Mouse (Mus musculus): ENCODE measurements around the gene Nxn. TPM values are rescaled to one million over a fixed set of nuclear protein-coding genes. Genes with fewer than 3 reads are reported as not detected.
A peak's percentile ranks its signal among the peaks of the same experiment; 100 is the strongest.

Gene Nxn
- polyA plus RNA-seq, 1 experiment from 2014 or later: 62.3 TPM

DNA sequence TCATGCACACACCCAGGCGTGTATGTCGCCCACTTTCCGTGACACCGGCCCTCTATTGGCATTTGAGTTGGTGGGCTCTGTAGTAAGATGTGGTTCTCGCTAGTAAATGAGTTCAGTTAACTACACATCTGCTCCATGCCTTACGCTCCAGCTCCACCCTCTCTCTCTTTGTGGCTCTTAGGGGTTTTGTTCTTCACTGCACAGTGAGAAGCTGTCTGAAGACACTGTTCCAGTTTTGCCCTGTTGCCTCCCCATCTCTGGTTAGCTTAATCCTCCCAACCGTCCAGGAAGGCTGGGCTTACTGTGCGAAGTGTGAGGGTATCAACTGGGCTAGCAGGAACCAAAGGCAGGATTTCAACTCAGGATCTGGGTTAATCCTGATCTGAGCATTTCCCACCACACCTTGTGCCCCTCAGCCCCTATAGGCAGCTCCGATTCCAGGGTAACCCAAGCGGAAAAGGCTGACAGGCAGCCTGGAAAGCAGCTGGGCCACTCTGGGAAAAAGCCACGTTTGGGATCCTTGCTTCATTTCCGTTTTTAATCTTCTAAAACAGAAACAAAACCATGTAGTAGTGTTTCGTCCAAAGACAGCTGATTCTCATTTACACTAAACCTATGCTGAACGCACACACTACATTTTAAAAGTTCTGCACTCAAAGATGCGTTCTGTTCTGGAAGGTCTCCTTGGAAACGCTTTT lies 45.9 kb downstream of the Nxn start:
- WGBS: 56% methylated on average over 16 of the region's 16 CpGs
- H3K4me1 ChIP-seq: peaks cover 99% of the 10 kb centered on the region

DNA sequence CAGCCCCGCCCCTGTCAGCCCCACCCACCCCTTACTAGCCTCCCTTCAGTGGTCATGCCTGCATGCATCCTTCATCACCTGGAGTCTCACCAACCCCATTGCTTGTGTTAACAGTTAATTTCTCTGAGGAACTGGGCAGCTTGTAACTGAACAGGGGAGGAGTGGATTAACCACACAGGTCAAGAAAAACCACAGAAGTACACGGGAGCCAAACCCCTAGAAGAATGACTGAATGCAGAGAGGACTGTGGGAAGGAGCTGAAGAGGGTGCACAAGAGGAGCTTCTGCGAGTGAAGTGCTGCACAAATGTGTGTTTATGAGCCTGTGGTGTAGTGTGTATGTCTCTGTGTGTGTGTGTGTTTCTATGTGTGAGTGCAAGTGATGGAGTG lies 47.3 kb downstream of the Nxn start:
- Histone ChIP-seq H3K4me1 (peaks cover 92% of the 10 kb centered on the region), H3K27me3 (ENCODE audit: poor library complexity, severe bottlenecking) (no peaks in the 10 kb centered on the region), H3K9me3 (no peaks in the 10 kb centered on the region), H3K36me3 (replicated peaks) (peaks cover 18% of the 10 kb centered on the region), H3K4me3 (peak overlapping the region; percentile 10; the same call in 1 of the 2 replicates), H3K27ac (peak overlapping the region; percentile 78)
- no peak for DNase-seq (ENCODE audit: extremely low spot score, low spot score)
- WGBS: 19% methylated on average over 3 of the region's 3 CpGs

More for the DNA sequence above, 45.9 kb downstream of the Nxn start:
- peaks cover 15% of the 10 kb centered on the region for H3K36me3 ChIP-seq (replicated peaks)
- H3K9me3 ChIP-seq: no peaks in the 10 kb centered on the region
- H3K27me3 ChIP-seq (ENCODE audit: poor library complexity, severe bottlenecking): no peaks in the 10 kb centered on the region
- no peak overlapping the region for H3K4me3 ChIP-seq
- DNase-seq (ENCODE audit: extremely low spot score, low spot score): no peak
- H3K27ac ChIP-seq: peak overlapping the region; percentile 78

DNA sequence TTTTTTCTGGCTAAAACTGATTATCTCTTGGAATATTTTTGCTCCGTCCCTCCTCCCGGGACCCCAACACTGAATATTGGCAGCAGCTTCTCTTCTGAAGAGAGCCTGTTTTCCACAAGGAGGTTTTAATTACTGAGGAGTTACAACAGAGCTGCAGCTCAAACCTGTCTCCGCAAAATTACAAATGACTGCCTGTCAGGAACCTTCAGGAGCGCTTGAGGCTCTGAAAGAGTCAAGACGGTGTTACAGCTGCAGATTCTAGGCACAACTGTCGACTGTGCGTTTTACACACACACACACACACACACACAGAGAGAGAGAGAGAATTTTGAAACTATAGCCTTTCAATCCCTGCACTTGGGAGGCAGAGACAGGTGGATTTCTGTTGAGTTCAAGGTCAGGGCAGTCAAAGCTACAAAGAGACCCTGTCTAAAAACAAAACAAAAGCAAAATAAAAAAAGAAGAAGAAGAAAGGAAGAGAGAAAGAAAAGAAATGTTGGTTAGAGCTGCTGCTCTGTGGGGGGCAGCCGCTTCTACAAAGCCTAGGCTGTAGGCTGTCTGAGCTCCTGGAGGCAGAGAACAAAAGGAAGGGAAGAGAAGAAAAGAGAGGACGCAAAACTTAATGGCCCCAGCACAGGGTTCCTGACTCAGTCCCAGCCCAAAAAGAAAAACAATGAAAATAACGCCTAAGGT lies 47.9 kb downstream of the Nxn start:
- H3K27ac ChIP-seq: peak overlapping the region; percentile 78
- peaks cover 86% of the 10 kb centered on the region for H3K4me1 ChIP-seq
- H3K36me3 ChIP-seq (replicated peaks): peaks cover 24% of the 10 kb centered on the region
- WGBS: 14% methylated on average over 10 of the region's 10 CpGs
- peak overlapping the region; percentile 10; the same call in 1 of the 2 replicates for H3K4me3 ChIP-seq
- DNase-seq (ENCODE audit: extremely low spot score, low spot score): no peak
- no peaks in the 10 kb centered on the region for H3K9me3 ChIP-seq
- no peaks in the 10 kb centered on the region for H3K27me3 ChIP-seq (ENCODE audit: poor library complexity, severe bottlenecking)

DNA sequence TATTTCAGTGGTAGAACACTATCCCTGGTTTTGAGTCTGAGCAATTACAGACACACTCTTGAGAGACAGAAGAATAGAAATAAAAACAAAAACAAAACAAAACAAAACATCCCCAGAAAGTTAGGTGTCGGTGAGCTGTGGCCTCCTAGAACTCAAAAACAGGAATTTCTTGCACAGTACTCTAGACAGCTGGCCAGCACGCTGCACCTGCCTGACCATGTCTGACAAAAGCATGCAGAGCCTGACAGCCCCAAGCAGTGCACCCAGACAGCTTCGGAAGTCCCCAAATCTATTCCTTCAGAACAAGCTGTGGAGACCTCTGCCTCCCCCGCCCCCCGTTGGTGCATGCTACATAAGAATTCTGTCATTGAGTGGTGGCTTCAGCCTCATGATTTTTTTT lies 49.1 kb downstream of the Nxn start:
- peaks cover 28% of the 10 kb centered on the region for H3K36me3 ChIP-seq (replicated peaks)
- H3K27ac ChIP-seq: peak overlapping the region; percentile 78; the same call in 1 of the 2 replicates
- no peaks in the 10 kb centered on the region; the same call in 1 of the 2 replicates for H3K9me3 ChIP-seq
- peaks cover 74% of the 10 kb centered on the region for H3K4me1 ChIP-seq
- no peak for DNase-seq (ENCODE audit: extremely low spot score, low spot score)
- H3K27me3 ChIP-seq (ENCODE audit: poor library complexity, severe bottlenecking): no peaks in the 10 kb centered on the region
- H3K4me3 ChIP-seq: no peak overlapping the region
- WGBS: 72% methylated on average over 5 of the region's 5 CpGs

DNA sequence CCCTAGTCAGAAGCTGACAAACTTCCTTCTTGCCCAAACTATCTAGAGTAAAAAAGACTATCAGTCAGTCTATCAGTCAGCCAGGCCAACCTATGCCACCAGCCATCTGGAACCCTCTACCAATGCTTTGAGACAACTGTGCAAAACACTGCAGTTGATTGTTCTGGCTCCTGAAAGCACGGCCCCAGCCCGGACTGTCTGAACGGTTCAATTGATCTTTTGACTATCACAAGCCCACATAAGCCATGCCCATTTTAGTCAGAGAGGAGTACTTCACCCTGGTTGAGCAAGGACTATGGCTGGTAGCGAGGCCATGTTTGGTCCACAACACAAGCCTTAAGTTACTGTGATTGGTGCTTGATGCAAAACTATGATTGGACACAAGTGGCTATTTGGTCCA lies 51.4 kb downstream of the Nxn start:
- DNase-seq (ENCODE audit: extremely low spot score, low spot score): no peak
- WGBS: 40% methylated on average over 4 of the region's 4 CpGs
- peaks cover 67% of the 10 kb centered on the region for H3K4me1 ChIP-seq

DNA sequence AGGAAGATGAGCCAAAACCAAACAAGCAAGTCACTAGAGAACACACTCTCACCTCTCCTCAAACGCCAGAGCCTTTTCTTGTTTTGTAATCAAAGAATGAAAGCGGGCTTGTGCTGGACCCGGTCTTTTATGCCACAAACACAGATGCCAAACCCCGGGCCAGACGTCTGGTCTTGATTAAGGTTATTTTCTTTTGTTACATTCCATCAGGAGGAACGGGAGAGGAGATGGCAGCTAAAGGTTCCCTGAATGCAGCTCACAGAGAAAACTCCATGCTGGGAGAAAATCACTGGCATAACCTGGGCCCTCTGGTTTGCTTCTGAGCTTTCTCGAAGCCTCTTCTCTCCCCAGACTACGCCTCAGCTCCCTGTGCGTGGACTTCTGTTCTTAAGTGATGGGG lies 55.9 kb downstream of the Nxn start:
- no peak for DNase-seq (ENCODE audit: extremely low spot score, low spot score)
- Histone ChIP-seq H3K36me3 (replicated peaks) (peaks cover 20% of the 10 kb centered on the region), H3K4me1 (peaks cover 36% of the 10 kb centered on the region), H3K4me3 (no peak overlapping the region), H3K27ac (peak overlapping the region; percentile 78), H3K9me3 (no peaks in the 10 kb centered on the region; the same call in 1 of the 2 replicates), H3K27me3 (ENCODE audit: poor library complexity, severe bottlenecking) (no peaks in the 10 kb centered on the region)
- WGBS: 51% methylated on average over 9 of the region's 9 CpGs

More for the DNA sequence above, 51.4 kb downstream of the Nxn start:
- Histone ChIP-seq H3K9me3 (no peaks in the 10 kb centered on the region; the same call in 1 of the 2 replicates), H3K4me3 (no peak overlapping the region), H3K27me3 (ENCODE audit: poor library complexity, severe bottlenecking) (no peaks in the 10 kb centered on the region), H3K27ac (0 out of 2 replicates have a peak overlapping the region, but pooled peaks have one; percentile 58), H3K36me3 (replicated peaks) (peaks cover 20% of the 10 kb centered on the region)

DNA sequence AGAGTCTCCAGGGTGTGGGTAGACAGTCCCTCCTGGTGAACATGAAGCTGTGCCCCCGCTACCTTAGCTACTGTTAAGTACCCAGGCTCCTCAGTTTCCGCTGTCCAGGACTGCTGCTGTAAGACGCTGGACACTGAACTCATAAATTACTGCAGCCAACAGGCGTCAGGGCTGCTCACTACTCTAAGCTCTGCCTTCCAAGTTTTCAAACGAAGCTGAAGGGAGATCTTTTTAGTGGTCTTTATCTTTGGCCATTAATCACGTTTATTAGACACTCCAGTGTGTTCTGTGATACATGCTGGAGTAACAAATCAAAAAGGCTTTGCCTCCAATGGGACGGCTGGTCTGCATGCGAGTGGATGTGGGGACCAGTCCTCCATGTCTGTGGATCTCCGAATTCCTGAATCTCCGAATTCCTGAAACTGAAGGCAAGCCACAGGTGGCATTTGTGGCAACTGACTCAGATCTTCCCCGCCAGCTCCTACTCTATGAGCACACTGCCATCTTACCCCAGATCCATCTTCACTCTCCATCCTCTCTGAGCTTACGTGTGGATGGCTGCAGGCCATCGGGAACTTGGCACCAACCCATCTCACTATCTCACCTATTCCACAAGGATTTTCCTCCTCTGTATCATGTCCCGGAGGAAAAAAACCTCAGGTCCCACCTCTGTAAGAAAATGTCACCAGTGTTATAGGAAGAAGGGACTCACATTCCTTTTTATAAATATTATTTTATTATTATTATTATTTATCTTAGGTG lies 56.9 kb downstream of the Nxn start:
- H3K4me3 ChIP-seq: no peak overlapping the region
- peaks cover 39% of the 10 kb centered on the region for H3K4me1 ChIP-seq
- no peaks in the 10 kb centered on the region for H3K27me3 ChIP-seq (ENCODE audit: poor library complexity, severe bottlenecking)
- no peak for DNase-seq (ENCODE audit: extremely low spot score, low spot score)
- H3K36me3 ChIP-seq (replicated peaks): peaks cover 20% of the 10 kb centered on the region
- no peaks in the 10 kb centered on the region; the same call in 1 of the 2 replicates for H3K9me3 ChIP-seq
- H3K27ac ChIP-seq: 0 out of 2 replicates have a peak overlapping the region, but pooled peaks have one; percentile 30
- WGBS: 87% methylated on average over 14 of the region's 14 CpGs

DNA sequence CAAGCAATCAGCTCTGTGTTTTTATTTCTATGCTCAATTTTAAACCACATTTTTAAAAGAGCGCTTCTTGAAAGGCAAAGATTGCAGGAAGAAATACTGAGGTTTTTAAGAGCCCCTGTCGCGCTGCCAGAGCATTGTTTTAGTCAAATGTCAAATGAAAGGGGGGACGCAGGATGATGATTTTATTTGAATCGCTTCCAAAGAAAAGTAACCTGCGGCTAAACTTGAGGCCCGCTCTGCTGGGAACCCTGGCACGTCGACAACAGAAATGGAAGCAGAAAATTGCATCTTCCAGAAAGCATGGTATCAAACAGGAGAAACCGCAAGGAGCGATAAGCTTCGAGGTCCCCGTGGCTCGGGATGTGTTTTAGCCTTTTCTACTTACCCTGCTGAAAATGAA lies 57.8 kb downstream of the Nxn start:
- H3K4me1 ChIP-seq: peaks cover 40% of the 10 kb centered on the region
- 91% methylated on average over 14 of the region's 14 CpGs for WGBS

DNA sequence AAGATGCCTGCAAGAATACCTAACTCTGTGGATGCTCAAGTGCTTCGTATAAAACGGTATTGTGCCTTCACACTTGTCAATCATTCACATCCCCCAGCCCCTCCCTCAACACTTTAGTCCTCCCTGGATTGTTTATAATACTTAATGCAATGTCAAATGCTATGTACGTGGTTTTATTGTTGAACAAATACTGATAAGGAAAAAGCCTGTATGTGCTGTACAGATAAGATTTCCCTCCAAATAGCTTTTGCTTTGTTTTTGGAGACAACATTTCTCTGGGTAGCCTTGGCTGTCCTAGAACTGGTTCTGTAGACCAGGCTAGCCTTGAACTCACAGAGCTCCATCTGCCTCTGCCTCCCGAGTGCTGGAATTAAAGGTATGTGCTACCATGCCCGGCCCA lies 59.1 kb downstream of the Nxn start:
- Histone ChIP-seq H3K27ac (no peak overlapping the region), H3K4me1 (peaks cover 52% of the 10 kb centered on the region), H3K9me3 (no peaks in the 10 kb centered on the region), H3K4me3 (no peak overlapping the region), H3K36me3 (replicated peaks) (0 out of 2 replicates have a peak, but pooled peaks cover 1% of the 10 kb centered on the region), H3K27me3 (ENCODE audit: poor library complexity, severe bottlenecking) (no peaks in the 10 kb centered on the region)
- 85% methylated on average over 5 of the region's 5 CpGs for WGBS
- DNase-seq (ENCODE audit: extremely low spot score, low spot score): no peak

More for the DNA sequence above, 57.8 kb downstream of the Nxn start:
- Histone ChIP-seq H3K4me3 (no peak overlapping the region), H3K27ac (peak overlapping the region; percentile 22; the same call in 1 of the 2 replicates), H3K36me3 (replicated peaks) (peaks cover 12% of the 10 kb centered on the region), H3K27me3 (ENCODE audit: poor library complexity, severe bottlenecking) (no peaks in the 10 kb centered on the region), H3K9me3 (no peaks in the 10 kb centered on the region; the same call in 1 of the 2 replicates)
- DNase-seq (ENCODE audit: extremely low spot score, low spot score): no peak

DNA sequence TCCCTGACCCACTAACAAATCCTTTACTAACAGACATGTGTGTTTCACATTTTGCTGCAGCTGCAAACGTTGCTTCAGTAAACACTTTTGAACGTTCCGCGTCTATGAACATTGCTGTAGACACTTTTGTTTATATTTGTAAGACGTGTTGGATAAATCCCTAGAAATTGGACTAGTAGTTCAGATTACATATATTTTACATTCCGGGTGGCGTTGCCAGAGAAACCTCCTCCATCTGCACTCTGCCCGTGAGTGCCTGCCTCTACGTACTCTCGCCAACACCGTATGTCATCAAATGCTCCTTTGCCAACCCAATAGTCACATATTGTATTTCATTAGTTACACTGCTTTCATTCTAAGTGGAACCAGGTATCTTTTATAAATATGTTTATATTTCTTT lies 59.8 kb downstream of the Nxn start:
- Histone ChIP-seq H3K27ac (no peak overlapping the region), H3K27me3 (ENCODE audit: poor library complexity, severe bottlenecking) (no peaks in the 10 kb centered on the region), H3K36me3 (replicated peaks) (no peaks in the 10 kb centered on the region), H3K9me3 (no peaks in the 10 kb centered on the region), H3K4me1 (peaks cover 57% of the 10 kb centered on the region), H3K4me3 (no peak overlapping the region)
- WGBS: 93% methylated on average over 11 of the region's 11 CpGs
- no peak for DNase-seq (ENCODE audit: extremely low spot score, low spot score)

DNA sequence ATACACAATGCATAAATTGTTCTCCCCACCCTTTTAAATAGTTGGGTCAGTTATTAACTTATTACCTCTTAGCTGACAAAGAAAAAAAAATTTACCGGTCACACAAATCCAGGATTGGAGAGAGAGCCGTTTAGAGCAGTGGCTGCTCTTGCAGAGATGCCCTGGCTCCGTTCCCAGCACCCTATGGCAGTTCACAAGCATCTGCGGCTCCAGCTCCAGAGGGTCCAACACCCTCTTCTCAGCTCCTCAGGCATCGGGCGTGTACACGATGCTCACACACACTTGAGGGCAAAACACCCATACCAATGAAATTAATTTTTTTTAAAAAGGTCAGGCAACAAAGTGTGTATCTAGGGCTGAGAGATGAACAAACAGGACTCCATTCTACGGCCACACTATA lies 60.3 kb downstream of the Nxn start:
- H3K27me3 ChIP-seq (ENCODE audit: poor library complexity, severe bottlenecking): no peaks in the 10 kb centered on the region
- 94% methylated on average over 8 of the region's 8 CpGs for WGBS
- no peak overlapping the region for H3K27ac ChIP-seq
- DNase-seq (ENCODE audit: extremely low spot score, low spot score): no peak
- no peaks in the 10 kb centered on the region for H3K36me3 ChIP-seq (replicated peaks)
- H3K4me3 ChIP-seq: no peak overlapping the region
- H3K4me1 ChIP-seq: peaks cover 55% of the 10 kb centered on the region
- no peaks in the 10 kb centered on the region for H3K9me3 ChIP-seq

DNA sequence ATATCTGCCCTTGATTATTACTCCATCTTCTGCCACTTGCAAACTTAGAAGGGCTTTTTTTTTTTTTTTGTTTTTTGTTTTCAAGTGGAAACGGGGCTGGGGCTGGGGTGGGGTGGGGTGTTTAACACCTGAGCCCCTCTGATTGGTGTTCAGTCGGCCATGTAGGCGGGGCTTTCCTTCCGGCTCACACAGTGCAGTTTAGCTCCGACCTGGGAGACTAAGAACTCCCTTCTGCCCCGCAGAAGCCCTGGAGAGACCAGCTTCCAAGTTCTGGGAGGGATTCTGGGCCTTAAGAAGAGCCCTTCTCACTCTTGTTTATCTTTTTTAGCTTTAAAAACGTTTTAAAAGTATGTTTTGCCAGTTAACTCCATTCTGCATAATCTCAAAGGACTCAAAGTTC lies 61.2 kb downstream of the Nxn start:
- peaks cover 51% of the 10 kb centered on the region for H3K4me1 ChIP-seq
- no peak overlapping the region for H3K4me3 ChIP-seq
- no peak for DNase-seq (ENCODE audit: extremely low spot score, low spot score)
- 7% methylated on average over 7 of the region's 7 CpGs for WGBS
- no peak overlapping the region for H3K27ac ChIP-seq
- no peaks in the 10 kb centered on the region for H3K27me3 ChIP-seq (ENCODE audit: poor library complexity, severe bottlenecking)
- no peaks in the 10 kb centered on the region for H3K36me3 ChIP-seq (replicated peaks)
- H3K9me3 ChIP-seq: no peaks in the 10 kb centered on the region

Data from forebrain, embryonic 10.5 days (tissue).